Mouse (Mus musculus) testis, postnatal 10 days (tissue): ENCODE results near the gene Sim1.

Experiments
- DNase-seq: peaks from one replicate; pipeline ENCODE4 v3.0.0; 2021; ENCODE audit warnings: low spot score

The Sim1 gene

GRCm38 (mm10) chr10:50894170-50894991, at the start of gene Sim1:
Sim1 (plus strand) TSS chr10:50894754.
- DNase-seq: peak; percentile 75

- DNase-seq: no peak
Measured at GRCm38 (mm10) chr10:50868202-50868601, 26.4 kb upstream of the Sim1 start.

- DNase-seq: no peak
Measured at GRCm38 (mm10) chr10:50876952-50877351, 17.6 kb upstream of the Sim1 start.

GRCm38 (mm10) chr10:50881476-50882069, 13.0 kb upstream of the Sim1 start:
- DNase-seq: no peak

GRCm38 (mm10) chr10:50882366-50882765, 12.2 kb upstream of the Sim1 start:
- no peak for DNase-seq

GRCm38 (mm10) chr10:50886305-50886704, 8.2 kb upstream of the Sim1 start:
- DNase-seq: no peak

GRCm38 (mm10) chr10:50890621-50891020, 3.9 kb upstream of the Sim1 start:
- no peak for DNase-seq

- DNase-seq: no peak
Measured at GRCm38 (mm10) chr10:50891876-50892711, 2.5 kb upstream of the Sim1 start.

- DNase-seq: no peak
Measured at GRCm38 (mm10) chr10:50892751-50893320, 1.7 kb upstream of the Sim1 start.

GRCm38 (mm10) chr10:50893546-50893945, 1.0 kb upstream of the Sim1 start:
- DNase-seq: no peak

- no peak for DNase-seq
Measured at GRCm38 (mm10) chr10:50895091-50895790, 687 bp downstream of the Sim1 start.

GRCm38 (mm10) chr10:50895881-50896766, 1.6 kb downstream of the Sim1 start:
- no peak for DNase-seq

- DNase-seq: no peak
Measured at GRCm38 (mm10) chr10:50896767-50897390, 2.3 kb downstream of the Sim1 start.

GRCm38 (mm10) chr10:50897530-50898471, 3.2 kb downstream of the Sim1 start:
- no peak for DNase-seq

- no peak for DNase-seq
Measured at GRCm38 (mm10) chr10:50898621-50899020, 4.1 kb downstream of the Sim1 start.

GRCm38 (mm10) chr10:50899846-50900745, 5.5 kb downstream of the Sim1 start:
- DNase-seq: no peak

- no peak for DNase-seq
Measured at GRCm38 (mm10) chr10:50900746-50901600, 6.4 kb downstream of the Sim1 start.
